Mouse (Mus musculus): ENCODE results near the gene Smim5. TPM values are rescaled to one million over a fixed set of nuclear protein-coding genes. Genes with fewer than 3 reads are reported as not detected.
A peak's percentile ranks its signal among the peaks of the same experiment; 100 is the strongest.

Gene Smim5
- polyA plus RNA-seq, 1 experiment from 2014 or later: 20.2 TPM

DNA sequence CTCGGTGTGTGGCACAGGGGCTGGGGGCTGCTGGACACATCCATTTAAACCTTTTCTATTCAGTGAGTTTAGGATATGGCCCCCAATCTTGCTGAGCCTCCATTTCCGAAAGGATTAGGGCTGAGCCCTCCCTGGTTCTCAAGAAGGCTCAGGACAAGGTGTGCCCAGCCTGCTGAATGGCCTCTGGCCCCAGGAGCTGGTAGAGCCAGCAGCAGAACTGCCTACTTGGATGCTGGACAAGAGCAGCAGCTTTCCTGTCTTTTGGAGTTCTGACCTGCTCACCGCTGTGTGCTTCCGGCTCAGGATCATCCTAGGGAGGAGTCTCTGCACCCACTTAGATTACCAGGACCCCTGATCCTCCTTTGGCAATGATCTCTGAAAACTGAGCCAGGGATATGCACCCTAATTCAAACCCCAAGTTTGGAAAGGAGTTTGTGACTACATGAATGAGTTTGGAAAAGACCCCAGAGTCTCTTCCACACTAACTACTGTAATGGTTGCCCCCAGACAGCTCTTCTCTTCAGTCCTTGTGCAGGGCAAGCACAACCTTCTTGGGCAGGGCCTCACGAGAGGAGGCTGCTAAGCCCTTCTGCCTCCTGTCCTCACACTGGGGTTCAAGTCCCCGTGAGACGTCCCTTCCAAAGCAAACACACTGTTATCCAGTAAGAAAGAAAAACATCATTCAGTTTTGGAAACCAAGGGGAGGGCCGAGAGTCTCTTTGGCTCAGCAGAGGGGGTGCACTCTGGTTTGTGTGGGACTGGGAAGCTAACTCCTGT is 983 bp downstream of the Smim5 start:
- peaks cover 36% of the 10 kb centered on the region for H3K4me1 ChIP-seq (ENCODE audit: control insufficient read depth, insufficient read depth, low read length)
- peak overlapping the region; percentile 0; the same call in 1 of the 2 replicates for H3K4me2 ChIP-seq (ENCODE audit: low read depth, low read length)
- 69% methylated on average over 8 of the region's 8 CpGs for WGBS
- DNase-seq (ENCODE audit: low spot score) (no peak), ATAC-seq (ENCODE audit: low read depth) (no peak)
- no peak overlapping the region for H3K4me3 ChIP-seq (ENCODE audit: low read depth, low read length)
- no peaks in the 10 kb centered on the region for H3K9me3 ChIP-seq (ENCODE audit: control insufficient read depth, low read length)
- no peaks in the 10 kb centered on the region for H3K27me3 ChIP-seq (replicated peaks; ENCODE audit: control insufficient read depth, insufficient read depth, low read length)
- peak overlapping the region; percentile 19; the same call in 1 of the 2 replicates for H3K9ac ChIP-seq (ENCODE audit: low read depth, low read length)
- H3K27ac ChIP-seq (replicated peaks; ENCODE audit: low read depth, low read length): no peak overlapping the region; the same call in 1 of the 2 replicates
- 0 out of 2 replicates have a peak, but pooled peaks cover 13% of the 10 kb centered on the region for H3K36me3 ChIP-seq (ENCODE audit: control insufficient read depth, insufficient read depth, low read length)

- peak overlapping the region; percentile 19; the same call in 1 of the 2 replicates for H3K9ac ChIP-seq (ENCODE audit: low read depth, low read length)
- no peak overlapping the region for H3K27ac ChIP-seq (replicated peaks; ENCODE audit: low read depth, low read length)
- peaks cover 36% of the 10 kb centered on the region for H3K4me1 ChIP-seq (ENCODE audit: control insufficient read depth, insufficient read depth, low read length)
- no peak for ATAC-seq (ENCODE audit: low read depth)
- no peaks in the 10 kb centered on the region for H3K27me3 ChIP-seq (replicated peaks; ENCODE audit: control insufficient read depth, insufficient read depth, low read length)
- H3K36me3 ChIP-seq (ENCODE audit: control insufficient read depth, insufficient read depth, low read length): 0 out of 2 replicates have a peak, but pooled peaks cover 5% of the 10 kb centered on the region
- no peak for DNase-seq (ENCODE audit: low spot score)
- no peak overlapping the region for H3K4me3 ChIP-seq (ENCODE audit: low read depth, low read length)
- H3K4me2 ChIP-seq (ENCODE audit: low read depth, low read length): no peak overlapping the region
- H3K9me3 ChIP-seq (ENCODE audit: control insufficient read depth, low read length): no peaks in the 10 kb centered on the region
- WGBS: 87% methylated on average over 8 of the region's 9 CpGs
Observed at GRCm38 (mm10) chr11:115901338-115902161, 1.8 kb downstream of the Smim5 start.

DNA sequence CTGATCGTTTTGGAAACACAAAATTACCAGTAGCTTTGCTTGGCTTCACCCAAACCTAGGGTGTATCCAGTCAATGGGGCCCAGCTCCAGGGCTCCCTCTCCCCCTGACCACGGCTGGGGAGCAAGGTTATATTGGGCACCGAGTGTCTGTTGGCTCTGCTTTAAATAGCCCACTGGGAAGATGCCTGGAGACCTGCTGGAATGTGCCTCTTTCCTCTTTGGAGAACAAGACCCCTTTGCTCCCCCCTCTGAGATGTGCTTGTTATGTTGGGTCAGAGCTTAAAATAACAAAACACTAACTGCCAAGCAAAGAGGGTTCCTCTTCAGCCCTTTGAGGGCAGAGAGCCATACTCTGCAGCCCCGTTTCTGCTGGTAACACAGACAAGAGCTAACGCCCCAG is 2.4 kb downstream of the Smim5 start:
- 0 out of 2 replicates have a peak overlapping the region, but pooled peaks have one; percentile 0 for H3K4me2 ChIP-seq (ENCODE audit: low read depth, low read length)
- no peak for ATAC-seq (ENCODE audit: low read depth)
- no peak overlapping the region for H3K27ac ChIP-seq (replicated peaks; ENCODE audit: low read depth, low read length)
- 0 out of 2 replicates have a peak, but pooled peaks cover 4% of the 10 kb centered on the region for H3K36me3 ChIP-seq (ENCODE audit: control insufficient read depth, insufficient read depth, low read length)
- no peak overlapping the region for H3K4me3 ChIP-seq (ENCODE audit: low read depth, low read length)
- peaks cover 36% of the 10 kb centered on the region for H3K4me1 ChIP-seq (ENCODE audit: control insufficient read depth, insufficient read depth, low read length)
- H3K9ac ChIP-seq (ENCODE audit: low read depth, low read length): no peak overlapping the region
- no peak for DNase-seq (ENCODE audit: low spot score)
- H3K27me3 ChIP-seq (replicated peaks; ENCODE audit: control insufficient read depth, insufficient read depth, low read length): no peaks in the 10 kb centered on the region
- no peaks in the 10 kb centered on the region for H3K9me3 ChIP-seq (ENCODE audit: control insufficient read depth, low read length)
- WGBS: 58% methylated on average over 5 of the region's 5 CpGs

- no peak overlapping the region for H3K9ac ChIP-seq (ENCODE audit: low read depth, low read length)
- 0 out of 2 replicates have a peak, but pooled peaks cover 4% of the 10 kb centered on the region for H3K36me3 ChIP-seq (ENCODE audit: control insufficient read depth, insufficient read depth, low read length)
- peaks cover 36% of the 10 kb centered on the region for H3K4me1 ChIP-seq (ENCODE audit: control insufficient read depth, insufficient read depth, low read length)
- no peaks in the 10 kb centered on the region for H3K27me3 ChIP-seq (replicated peaks; ENCODE audit: control insufficient read depth, insufficient read depth, low read length)
- peak overlapping the region; percentile 50 for H3K27ac ChIP-seq (replicated peaks; ENCODE audit: low read depth, low read length)
- 74% methylated on average over 1 of the region's 1 CpGs for WGBS
- DNase-seq (ENCODE audit: low spot score) (peak; percentile 52), ATAC-seq (ENCODE audit: low read depth) (no peak)
- no peak overlapping the region for H3K4me3 ChIP-seq (ENCODE audit: low read depth, low read length)
- 0 out of 2 replicates have a peak overlapping the region, but pooled peaks have one; percentile 0 for H3K4me2 ChIP-seq (ENCODE audit: low read depth, low read length)
- H3K9me3 ChIP-seq (ENCODE audit: control insufficient read depth, low read length): no peaks in the 10 kb centered on the region
Observed at GRCm38 (mm10) chr11:115902831-115903230, 3.1 kb downstream of the Smim5 start.

DNA sequence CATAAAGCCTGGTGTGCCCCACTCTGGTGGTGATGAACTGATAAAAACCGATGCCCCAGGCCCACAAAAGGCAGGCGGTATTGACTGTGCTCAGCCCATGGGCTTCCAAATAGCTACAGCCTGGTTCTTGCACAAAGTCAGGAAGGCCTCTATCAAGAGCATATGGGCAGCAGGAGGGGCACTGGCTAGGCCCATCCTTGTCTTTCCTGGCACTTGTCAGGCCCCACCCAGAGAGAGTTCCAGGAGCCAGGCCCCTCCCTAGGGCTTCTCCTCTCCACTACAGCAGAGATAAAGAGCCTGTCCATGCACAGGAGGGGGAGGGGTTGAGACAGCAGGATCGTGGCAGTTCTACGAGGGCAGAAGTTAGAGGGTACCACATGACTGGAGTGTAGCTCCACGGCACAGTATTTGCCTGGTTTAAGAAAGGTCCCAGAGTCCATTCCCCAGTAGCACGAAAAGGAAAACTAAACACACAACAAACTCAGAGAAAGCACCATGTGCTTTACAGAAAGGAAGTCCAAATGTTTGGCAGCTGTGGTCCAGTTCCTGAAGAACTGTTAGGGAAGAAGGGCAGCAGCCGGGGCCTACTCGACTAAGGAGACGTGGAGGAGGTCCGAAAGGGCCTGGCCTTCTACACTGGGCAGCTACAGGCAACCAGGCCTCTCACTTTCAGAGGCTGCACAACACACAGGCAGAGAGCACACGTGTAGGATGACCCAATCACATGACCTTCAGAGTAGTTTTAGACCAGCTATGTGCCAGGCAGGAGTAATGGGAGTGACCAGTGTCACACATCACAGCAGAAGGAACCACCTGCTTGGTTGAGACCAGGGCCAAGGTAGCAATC is 3.8 kb downstream of the Smim5 start:
- H3K4me1 ChIP-seq (ENCODE audit: control insufficient read depth, insufficient read depth, low read length): peaks cover 36% of the 10 kb centered on the region
- H3K36me3 ChIP-seq (ENCODE audit: control insufficient read depth, insufficient read depth, low read length): peaks cover 10% of the 10 kb centered on the region; the same call in 1 of the 2 replicates
- no peak overlapping the region for H3K9ac ChIP-seq (ENCODE audit: low read depth, low read length)
- 73% methylated on average over 11 of the region's 11 CpGs for WGBS
- DNase-seq (ENCODE audit: low spot score): peak; percentile 44
- ATAC-seq (ENCODE audit: low read depth): no peak
- no peak overlapping the region for H3K4me3 ChIP-seq (ENCODE audit: low read depth, low read length)
- no peaks in the 10 kb centered on the region for H3K9me3 ChIP-seq (ENCODE audit: control insufficient read depth, low read length)
- H3K27ac ChIP-seq (replicated peaks; ENCODE audit: low read depth, low read length): 0 out of 2 replicates have a peak overlapping the region, but pooled peaks have one; percentile 36
- no peak overlapping the region for H3K4me2 ChIP-seq (ENCODE audit: low read depth, low read length)
- H3K27me3 ChIP-seq (replicated peaks; ENCODE audit: control insufficient read depth, insufficient read depth, low read length): no peaks in the 10 kb centered on the region

GRCm38 (mm10) chr11:115904231-115904955 is 4.6 kb downstream of the Smim5 start:
- H3K27me3 ChIP-seq (replicated peaks; ENCODE audit: control insufficient read depth, insufficient read depth, low read length): no peaks in the 10 kb centered on the region
- H3K9ac ChIP-seq (ENCODE audit: low read depth, low read length): no peak overlapping the region; the same call in 1 of the 2 replicates
- no peaks in the 10 kb centered on the region for H3K9me3 ChIP-seq (ENCODE audit: control insufficient read depth, low read length)
- H3K4me1 ChIP-seq (ENCODE audit: control insufficient read depth, insufficient read depth, low read length): peaks cover 36% of the 10 kb centered on the region
- peak overlapping the region; percentile 62 for H3K27ac ChIP-seq (replicated peaks; ENCODE audit: low read depth, low read length)
- DNase-seq (ENCODE audit: low spot score) (peak; percentile 71), ATAC-seq (ENCODE audit: low read depth) (peak; percentile 14; the same call in 1 of the 2 replicates)
- H3K36me3 ChIP-seq (ENCODE audit: control insufficient read depth, insufficient read depth, low read length): peaks cover 10% of the 10 kb centered on the region; the same call in 1 of the 2 replicates
- WGBS: 69% methylated on average over 8 of the region's 8 CpGs
- H3K4me2 ChIP-seq (ENCODE audit: low read depth, low read length): no peak overlapping the region; the same call in 1 of the 2 replicates
- no peak overlapping the region for H3K4me3 ChIP-seq (ENCODE audit: low read depth, low read length)

DNA sequence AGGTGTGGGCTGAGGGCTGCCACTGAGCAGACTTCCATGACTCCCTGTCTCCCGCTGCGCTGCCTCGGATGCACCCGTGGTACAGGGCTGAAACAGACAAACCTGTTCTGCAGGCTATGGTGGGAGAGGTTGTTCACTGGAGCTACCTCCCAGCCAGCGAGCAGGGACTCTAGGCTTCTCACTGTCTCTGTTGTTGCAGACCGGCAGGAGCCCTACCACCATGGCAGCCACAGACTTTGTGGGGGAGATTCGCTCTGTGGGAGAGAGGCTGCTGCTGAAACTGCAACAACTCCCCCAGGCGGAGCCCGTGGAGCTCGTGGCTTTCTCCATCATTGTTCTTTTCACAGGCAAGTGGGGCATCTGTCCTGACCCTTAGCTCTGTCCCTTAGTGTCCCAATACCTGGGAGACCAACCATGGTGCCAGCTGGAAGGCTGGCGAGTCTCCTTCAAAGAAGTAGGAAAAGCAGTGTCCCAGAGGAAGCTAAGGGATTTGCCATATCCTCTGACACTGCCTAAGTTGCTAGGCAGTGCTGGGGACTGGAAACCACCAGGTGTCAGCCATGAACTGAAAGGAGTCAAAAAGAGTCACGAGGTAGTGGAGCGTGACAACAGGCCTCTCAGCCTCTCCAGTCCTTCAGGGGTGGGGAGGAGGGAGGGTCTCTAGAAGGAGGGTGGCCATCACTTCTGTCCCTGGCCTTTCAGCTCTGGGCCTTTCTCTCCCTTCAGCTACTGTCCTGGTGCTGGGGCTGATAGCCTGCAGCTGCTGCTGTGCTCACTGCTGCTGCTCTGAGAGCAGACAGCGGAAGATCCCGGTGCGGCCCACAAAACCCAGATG is 5.4 kb downstream of the Smim5 start:
- Histone ChIP-seq H3K27ac (replicated peaks; ENCODE audit: low read depth, low read length) (peak overlapping the region; percentile 62), H3K4me1 (ENCODE audit: control insufficient read depth, insufficient read depth, low read length) (peaks cover 29% of the 10 kb centered on the region), H3K4me2 (ENCODE audit: low read depth, low read length) (peak overlapping the region; percentile 5; the same call in 1 of the 2 replicates), H3K27me3 (replicated peaks; ENCODE audit: control insufficient read depth, insufficient read depth, low read length) (no peaks in the 10 kb centered on the region), H3K4me3 (ENCODE audit: low read depth, low read length) (no peak overlapping the region), H3K9me3 (ENCODE audit: control insufficient read depth, low read length) (no peaks in the 10 kb centered on the region), H3K9ac (ENCODE audit: low read depth, low read length) (peak overlapping the region; percentile 41), H3K36me3 (ENCODE audit: control insufficient read depth, insufficient read depth, low read length) (peaks cover 10% of the 10 kb centered on the region; the same call in 1 of the 2 replicates)
- WGBS: 39% methylated on average over 15 of the region's 16 CpGs
- DNase-seq (ENCODE audit: low spot score): peak; percentile 86
- peak; percentile 79 for ATAC-seq (ENCODE audit: low read depth)
